Mouse (Mus musculus): Measurements from ENCODE around the gene Immt. TPM values are rescaled to one million over a fixed set of nuclear protein-coding genes. Genes with fewer than 3 reads are reported as not detected.
A peak's percentile ranks its signal among the peaks of the same experiment; 100 is the strongest.

The Immt gene
- polyA plus RNA-seq, 1 experiment from 2014 or later, result 148 TPM

DNA sequence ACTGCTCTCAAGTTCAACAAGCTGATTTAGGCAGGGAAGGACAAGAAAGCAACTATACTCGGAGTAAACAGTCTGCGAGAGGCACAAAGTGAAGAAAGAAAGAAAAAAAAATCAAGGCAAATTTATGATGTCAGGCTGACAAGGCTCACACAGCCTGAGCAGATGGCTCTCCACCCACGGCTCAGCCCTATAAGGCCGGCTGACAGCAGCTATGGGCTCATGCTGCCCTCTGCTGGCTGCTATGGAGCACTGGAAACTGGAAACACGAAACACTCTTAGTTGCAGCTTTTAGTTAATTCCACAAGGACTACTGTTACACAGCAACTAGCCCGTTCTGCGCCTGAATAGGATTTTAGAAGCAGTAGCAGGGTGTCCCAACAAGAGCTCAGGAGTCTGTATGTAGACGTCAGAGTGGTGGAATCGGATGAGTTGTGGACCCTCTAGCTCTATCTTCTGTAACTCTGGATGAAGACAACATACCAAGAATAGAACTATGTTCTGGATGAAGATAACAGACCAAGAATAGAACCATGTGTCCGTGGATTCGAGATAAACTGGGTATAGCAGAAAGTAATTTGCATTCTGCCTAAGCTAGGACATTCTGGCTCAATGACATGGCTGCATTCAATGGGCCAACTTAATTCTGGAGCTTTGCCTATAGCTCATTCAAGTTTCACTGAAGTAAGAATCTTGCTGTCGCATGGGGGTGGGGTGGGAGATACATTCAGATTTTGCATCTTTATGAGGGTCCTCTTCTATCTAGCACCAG lies 26.9 kb upstream of the Immt start:
- H3K27me3 ChIP-seq (replicated peaks; ENCODE audit: control insufficient read depth, insufficient read depth, low read length), result no peaks in the 10 kb centered on the region
- WGBS, result 28% methylated on average over 12 of the region's 12 CpGs
- H3K4me3 ChIP-seq (replicated peaks; ENCODE audit: low read length), result no peak overlapping the region
- 0 out of 2 replicates have a peak overlapping the region, but pooled peaks have one; percentile 9 for H3K9ac ChIP-seq (replicated peaks; ENCODE audit: low read depth, low read length)
- H3K27ac ChIP-seq (ENCODE audit: low read length), result peak overlapping the region; percentile 77
- peaks cover 4% of the 10 kb centered on the region for H3K4me1 ChIP-seq (replicated peaks; ENCODE audit: control insufficient read depth, insufficient read depth, low read length)
- no peaks in the 10 kb centered on the region for H3K36me3 ChIP-seq (ENCODE audit: control insufficient read depth, insufficient read depth)
- no peak overlapping the region for H3K4me2 ChIP-seq (ENCODE audit: low read length)
- no peaks in the 10 kb centered on the region for H3K9me3 ChIP-seq (ENCODE audit: control insufficient read depth, low read length)
- peak; percentile 95 for ATAC-seq

DNA sequence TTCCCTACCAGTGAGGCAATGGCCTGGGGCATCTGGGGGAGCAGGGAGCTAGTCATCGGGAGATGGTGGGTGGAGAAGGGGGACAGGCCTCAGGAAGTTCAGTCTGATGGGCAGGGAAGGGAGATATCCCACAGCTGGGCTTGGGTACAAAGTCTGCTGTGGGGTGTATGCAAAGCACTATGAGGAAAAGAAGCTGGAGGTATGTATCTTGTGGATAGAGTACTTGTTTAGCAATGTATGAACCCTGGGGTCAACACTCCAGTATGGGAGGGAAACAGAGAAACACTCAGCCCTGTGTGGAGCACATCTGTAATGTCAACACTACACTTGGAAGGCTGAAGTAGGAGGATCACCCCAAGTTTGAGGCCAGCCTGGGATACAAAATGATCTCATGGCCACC lies 24.4 kb upstream of the Immt start:
- H3K9me3 ChIP-seq (ENCODE audit: control insufficient read depth, low read length), result no peaks in the 10 kb centered on the region
- no peak overlapping the region for H3K27ac ChIP-seq (ENCODE audit: low read length)
- no peak overlapping the region for H3K4me2 ChIP-seq (ENCODE audit: low read length)
- no peak overlapping the region for H3K4me3 ChIP-seq (replicated peaks; ENCODE audit: low read length)
- 87% methylated on average over 1 of the region's 1 CpGs for WGBS
- no peak overlapping the region for H3K9ac ChIP-seq (replicated peaks; ENCODE audit: low read depth, low read length)
- no peak for ATAC-seq
- H3K27me3 ChIP-seq (replicated peaks; ENCODE audit: control insufficient read depth, insufficient read depth, low read length), result no peaks in the 10 kb centered on the region
- peaks cover 4% of the 10 kb centered on the region for H3K4me1 ChIP-seq (replicated peaks; ENCODE audit: control insufficient read depth, insufficient read depth, low read length)
- H3K36me3 ChIP-seq (ENCODE audit: control insufficient read depth, insufficient read depth), result peaks cover 5% of the 10 kb centered on the region; the same call in 1 of the 2 replicates

GRCm38 (mm10) chr6:71809890-71810289 lies 21.2 kb upstream of the Immt start:
- Histone ChIP-seq H3K9ac (replicated peaks; ENCODE audit: low read depth, low read length) (no peak overlapping the region), H3K4me1 (replicated peaks; ENCODE audit: control insufficient read depth, insufficient read depth, low read length) (no peaks in the 10 kb centered on the region), H3K4me2 (ENCODE audit: low read length) (no peak overlapping the region), H3K9me3 (ENCODE audit: control insufficient read depth, low read length) (no peaks in the 10 kb centered on the region), H3K36me3 (ENCODE audit: control insufficient read depth, insufficient read depth) (peaks cover 5% of the 10 kb centered on the region; the same call in 1 of the 2 replicates), H3K4me3 (replicated peaks; ENCODE audit: low read length) (no peak overlapping the region), H3K27me3 (replicated peaks; ENCODE audit: control insufficient read depth, insufficient read depth, low read length) (no peaks in the 10 kb centered on the region), H3K27ac (ENCODE audit: low read length) (no peak overlapping the region)
- 91% methylated on average over 9 of the region's 9 CpGs for WGBS
- no peak for ATAC-seq

GRCm38 (mm10) chr6:71812820-71813219 lies 18.3 kb upstream of the Immt start:
- no peaks in the 10 kb centered on the region for H3K9me3 ChIP-seq (ENCODE audit: control insufficient read depth, low read length)
- no peak overlapping the region for H3K9ac ChIP-seq (replicated peaks; ENCODE audit: low read depth, low read length)
- H3K4me1 ChIP-seq (replicated peaks; ENCODE audit: control insufficient read depth, insufficient read depth, low read length), result no peaks in the 10 kb centered on the region
- H3K27me3 ChIP-seq (replicated peaks; ENCODE audit: control insufficient read depth, insufficient read depth, low read length), result no peaks in the 10 kb centered on the region
- WGBS, result 93% methylated on average over 2 of the region's 2 CpGs
- no peak for ATAC-seq
- H3K4me3 ChIP-seq (replicated peaks; ENCODE audit: low read length), result no peak overlapping the region
- H3K36me3 ChIP-seq (ENCODE audit: control insufficient read depth, insufficient read depth), result peaks cover 17% of the 10 kb centered on the region
- no peak overlapping the region for H3K4me2 ChIP-seq (ENCODE audit: low read length)
- H3K27ac ChIP-seq (ENCODE audit: low read length), result no peak overlapping the region

- no peak for ATAC-seq
- WGBS, result 90% methylated on average over 5 of the region's 5 CpGs
These were observed 11.3 kb upstream of the Immt start for GRCm38 (mm10) chr6:71819764-71820292.

DNA sequence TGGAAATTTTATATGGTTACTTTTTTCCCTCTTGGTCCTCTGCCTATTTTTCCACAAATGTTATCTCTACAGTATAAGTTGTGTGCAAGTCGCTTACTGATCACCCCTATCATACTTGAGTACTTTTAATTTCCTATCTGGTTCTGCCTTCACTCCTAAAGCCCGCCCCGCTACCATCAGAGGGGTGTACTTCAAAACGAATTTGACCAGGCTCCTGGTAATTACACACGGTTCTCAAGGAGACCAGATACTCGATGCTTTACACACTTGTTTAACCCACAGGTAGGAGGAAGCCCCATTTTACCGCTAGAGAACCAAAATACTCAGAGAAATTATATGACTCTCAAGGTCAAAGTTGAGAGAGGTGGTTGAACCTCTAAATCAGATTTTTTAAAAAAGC lies 8.0 kb upstream of the Immt start:
- Histone ChIP-seq H3K9me3 (ENCODE audit: control insufficient read depth, low read length) (no peaks in the 10 kb centered on the region), H3K27me3 (replicated peaks; ENCODE audit: control insufficient read depth, insufficient read depth, low read length) (no peaks in the 10 kb centered on the region), H3K4me3 (replicated peaks; ENCODE audit: low read length) (peak overlapping the region; percentile 69), H3K27ac (ENCODE audit: low read length) (no peak overlapping the region), H3K36me3 (ENCODE audit: control insufficient read depth, insufficient read depth) (peaks cover 4% of the 10 kb centered on the region; the same call in 1 of the 2 replicates), H3K9ac (replicated peaks; ENCODE audit: low read depth, low read length) (peak overlapping the region; percentile 64), H3K4me1 (replicated peaks; ENCODE audit: control insufficient read depth, insufficient read depth, low read length) (peaks cover 4% of the 10 kb centered on the region; the same call in 1 of the 2 replicates), H3K4me2 (ENCODE audit: low read length) (peak overlapping the region; percentile 90)
- ATAC-seq, result peak; percentile 47
- WGBS, result 3% methylated on average over 7 of the region's 7 CpGs

More at GRCm38 (mm10) chr6:71819764-71820292, 11.3 kb upstream of the Immt start:
- Histone ChIP-seq H3K4me2 (ENCODE audit: low read length) (no peak overlapping the region), H3K4me3 (replicated peaks; ENCODE audit: low read length) (no peak overlapping the region), H3K36me3 (ENCODE audit: control insufficient read depth, insufficient read depth) (peaks cover 19% of the 10 kb centered on the region), H3K9me3 (ENCODE audit: control insufficient read depth, low read length) (no peaks in the 10 kb centered on the region), H3K9ac (replicated peaks; ENCODE audit: low read depth, low read length) (no peak overlapping the region), H3K27ac (ENCODE audit: low read length) (no peak overlapping the region), H3K27me3 (replicated peaks; ENCODE audit: control insufficient read depth, insufficient read depth, low read length) (no peaks in the 10 kb centered on the region), H3K4me1 (replicated peaks; ENCODE audit: control insufficient read depth, insufficient read depth, low read length) (peaks cover 4% of the 10 kb centered on the region; the same call in 1 of the 2 replicates)

DNA sequence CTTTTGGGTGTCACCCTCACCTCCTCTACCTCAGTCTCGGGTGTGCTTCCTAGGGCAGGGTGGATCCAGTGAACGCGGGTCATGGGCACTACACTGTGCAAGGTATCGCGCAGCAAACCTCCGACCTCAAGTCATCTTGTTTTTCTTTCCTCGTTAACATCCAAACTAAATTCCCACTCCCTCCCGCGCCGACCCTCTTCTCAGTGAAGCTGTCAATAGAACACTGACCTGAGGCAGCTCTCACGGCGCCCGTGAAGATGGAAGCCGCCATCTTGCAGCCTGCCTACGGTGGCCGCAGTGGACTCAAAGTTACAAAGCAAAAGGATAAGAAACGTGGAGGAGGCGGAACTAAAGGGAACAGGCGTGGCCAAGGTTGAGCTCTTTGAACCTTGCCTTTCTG lies 7.6 kb upstream of the Immt start:
- Histone ChIP-seq H3K36me3 (ENCODE audit: control insufficient read depth, insufficient read depth) (peaks cover under 1% of the 10 kb centered on the region; the same call in 1 of the 2 replicates), H3K9me3 (ENCODE audit: control insufficient read depth, low read length) (no peaks in the 10 kb centered on the region), H3K4me1 (replicated peaks; ENCODE audit: control insufficient read depth, insufficient read depth, low read length) (peaks cover 4% of the 10 kb centered on the region; the same call in 1 of the 2 replicates), H3K27me3 (replicated peaks; ENCODE audit: control insufficient read depth, insufficient read depth, low read length) (no peaks in the 10 kb centered on the region), H3K4me3 (replicated peaks; ENCODE audit: low read length) (peak overlapping the region; percentile 69), H3K27ac (ENCODE audit: low read length) (no peak overlapping the region), H3K4me2 (ENCODE audit: low read length) (peak overlapping the region; percentile 90), H3K9ac (replicated peaks; ENCODE audit: low read depth, low read length) (peak overlapping the region; percentile 64)
- 0% methylated on average over 19 of the region's 19 CpGs for WGBS
- peak; percentile 93 for ATAC-seq

DNA sequence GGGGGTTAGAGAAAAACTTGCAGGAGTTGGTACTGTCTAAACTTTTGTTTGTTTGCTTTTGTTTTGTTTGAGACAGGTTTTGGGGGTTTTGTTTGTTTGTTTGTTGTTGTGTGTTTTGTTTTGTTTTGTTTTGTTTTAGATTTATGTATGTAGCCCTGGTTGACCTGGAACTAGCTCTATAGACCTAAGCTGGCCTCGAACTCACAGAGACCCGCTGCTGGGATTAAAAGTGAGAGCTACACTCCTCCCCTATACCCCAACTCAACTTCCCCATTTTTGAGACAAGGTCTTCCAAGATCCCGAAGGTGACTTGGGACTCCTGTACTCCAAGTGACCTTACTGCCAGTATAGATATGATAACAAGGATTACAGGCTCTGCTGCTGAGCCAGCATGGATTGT lies 7.2 kb upstream of the Immt start:
- H3K4me2 ChIP-seq (ENCODE audit: low read length), result peak overlapping the region; percentile 90
- peak; percentile 21; the same call in 1 of the 2 replicates for ATAC-seq
- H3K36me3 ChIP-seq (ENCODE audit: control insufficient read depth, insufficient read depth), result no peaks in the 10 kb centered on the region
- H3K9me3 ChIP-seq (ENCODE audit: control insufficient read depth, low read length), result no peaks in the 10 kb centered on the region
- H3K9ac ChIP-seq (replicated peaks; ENCODE audit: low read depth, low read length), result no peak overlapping the region; the same call in 1 of the 2 replicates
- peaks cover 4% of the 10 kb centered on the region; the same call in 1 of the 2 replicates for H3K4me1 ChIP-seq (replicated peaks; ENCODE audit: control insufficient read depth, insufficient read depth, low read length)
- peak overlapping the region; percentile 69 for H3K4me3 ChIP-seq (replicated peaks; ENCODE audit: low read length)
- H3K27me3 ChIP-seq (replicated peaks; ENCODE audit: control insufficient read depth, insufficient read depth, low read length), result no peaks in the 10 kb centered on the region
- WGBS, result 42% methylated on average over 3 of the region's 3 CpGs
- H3K27ac ChIP-seq (ENCODE audit: low read length), result no peak overlapping the region

GRCm38 (mm10) chr6:71826869-71827268 lies 4.3 kb upstream of the Immt start, which contains the start of gene Mrpl35:
TSS of gene Mrpl35 (minus strand) at chr6:71826969.
- H3K27ac ChIP-seq (ENCODE audit: low read length), result no peak within 1 kb of the TSS
- H3K36me3 ChIP-seq (ENCODE audit: control insufficient read depth, insufficient read depth), result no peaks in the 10 kb centered on the region
- H3K9ac ChIP-seq (replicated peaks; ENCODE audit: low read depth, low read length), result no peak within 1 kb of the TSS
- H3K4me1 ChIP-seq (replicated peaks; ENCODE audit: control insufficient read depth, insufficient read depth, low read length), result peaks cover 8% of the 10 kb centered on the region
- no peak within 1 kb of the TSS for H3K4me2 ChIP-seq (ENCODE audit: low read length)
- 38% methylated on average over 1 of the region's 1 CpGs for WGBS
- H3K9me3 ChIP-seq (ENCODE audit: control insufficient read depth, low read length), result no peaks in the 10 kb centered on the region
- no peak within 1 kb of the TSS for H3K4me3 ChIP-seq (replicated peaks; ENCODE audit: low read length)
- no peaks in the 10 kb centered on the region for H3K27me3 ChIP-seq (replicated peaks; ENCODE audit: control insufficient read depth, insufficient read depth, low read length)
- no peak for ATAC-seq

Data from forebrain, embryonic 16.5 days (tissue).